Mouse (Mus musculus) ovary, adult 18-20 months (tissue): ENCODE measurements around the gene Car6.

Experiments used
- DNase-seq: peaks from one replicate; pipeline ENCODE4 v3.0.0; 2022; ENCODE audit warnings: low spot score, mixed read lengths

Car6 gene

DNA sequence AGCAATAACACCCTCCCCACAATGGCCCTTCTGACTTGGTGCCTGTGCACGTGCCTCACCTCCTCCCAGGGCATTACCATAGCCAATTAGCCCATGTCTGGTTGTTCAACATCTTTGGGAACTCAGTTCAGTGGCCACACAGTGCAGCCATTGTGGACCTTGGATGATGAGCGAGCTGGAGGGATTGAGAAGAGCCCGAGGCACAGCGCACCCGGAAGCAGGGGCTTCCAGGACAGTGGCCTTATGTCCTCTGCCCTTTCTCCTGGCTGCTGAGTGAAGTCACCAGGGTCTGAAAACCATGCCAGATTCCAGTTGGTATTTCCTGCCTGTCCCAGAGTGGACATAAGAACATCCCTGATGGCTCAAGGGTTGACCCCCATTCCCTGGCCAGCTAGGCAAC lies at the start of gene Car6:
TSS of gene Car6 (minus strand) at position 101 of the 400 bp plus-strand sequence.
- DNase-seq, result no peak

DNA sequence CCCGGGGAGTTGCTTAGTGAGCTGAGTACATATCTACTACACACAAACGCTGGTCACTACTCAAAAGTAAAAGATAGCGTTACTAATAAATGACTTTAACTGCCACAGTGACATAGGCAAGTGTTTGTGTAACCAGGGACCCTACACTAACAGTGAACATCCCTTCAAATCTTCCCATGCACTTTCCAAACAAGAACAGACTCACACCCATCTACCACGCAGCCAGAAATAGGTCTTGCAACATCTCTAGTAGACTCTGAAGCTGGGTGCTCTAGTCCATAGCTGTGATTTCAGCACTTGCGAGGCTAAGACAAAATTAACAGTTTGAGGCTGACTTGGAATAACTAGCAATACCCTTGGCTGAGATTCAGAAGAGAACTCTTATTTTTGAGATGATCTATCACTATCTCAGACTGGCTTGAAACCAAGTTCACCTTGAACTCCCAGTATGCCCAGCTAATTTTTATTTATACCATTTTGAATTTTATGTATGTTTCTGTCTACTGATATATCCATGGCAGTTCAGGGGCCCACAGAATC lies 48.7 kb upstream of the Car6 start:
- no peak for DNase-seq

DNA sequence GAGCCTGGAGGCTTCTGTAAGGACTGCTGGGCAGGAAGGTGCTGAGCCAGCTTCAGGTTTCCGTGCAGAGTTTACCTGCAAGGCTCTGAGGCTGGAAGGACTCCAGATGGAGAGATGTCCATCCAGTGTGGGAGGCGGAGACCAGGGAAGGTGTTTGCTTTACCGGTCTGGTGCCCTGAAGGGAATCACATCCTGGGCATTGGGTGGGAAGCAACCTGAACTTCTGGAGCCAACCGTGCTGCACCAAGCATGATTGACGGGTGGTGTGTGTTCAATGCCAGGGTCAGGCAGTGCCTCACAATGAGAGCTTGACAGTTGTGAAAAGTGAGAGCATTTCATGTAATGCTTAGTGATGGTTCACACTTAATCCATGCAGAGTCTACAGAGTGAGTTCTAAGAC lies 47.8 kb upstream of the Car6 start:
- no peak for DNase-seq

DNA sequence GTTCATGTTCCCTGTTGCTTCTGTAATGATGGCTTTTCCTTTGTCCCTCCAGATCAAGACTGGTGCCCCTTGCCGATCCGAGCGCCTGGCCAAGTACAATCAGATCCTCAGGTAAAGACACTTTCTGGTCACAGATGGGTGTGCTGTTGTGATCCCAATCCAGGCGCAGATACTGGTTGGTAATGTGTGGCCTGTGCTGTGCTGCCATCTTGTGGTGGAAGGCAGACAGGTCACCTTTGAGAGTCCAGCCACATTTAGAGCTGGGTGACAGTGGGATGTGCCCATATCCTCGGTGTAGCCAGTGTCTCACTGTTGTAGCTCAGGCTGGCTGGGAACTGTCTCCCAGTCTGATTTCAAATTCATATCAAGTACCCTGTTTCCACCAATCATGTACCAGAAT lies 46.9 kb upstream of the Car6 start:
- no peak for DNase-seq

DNA sequence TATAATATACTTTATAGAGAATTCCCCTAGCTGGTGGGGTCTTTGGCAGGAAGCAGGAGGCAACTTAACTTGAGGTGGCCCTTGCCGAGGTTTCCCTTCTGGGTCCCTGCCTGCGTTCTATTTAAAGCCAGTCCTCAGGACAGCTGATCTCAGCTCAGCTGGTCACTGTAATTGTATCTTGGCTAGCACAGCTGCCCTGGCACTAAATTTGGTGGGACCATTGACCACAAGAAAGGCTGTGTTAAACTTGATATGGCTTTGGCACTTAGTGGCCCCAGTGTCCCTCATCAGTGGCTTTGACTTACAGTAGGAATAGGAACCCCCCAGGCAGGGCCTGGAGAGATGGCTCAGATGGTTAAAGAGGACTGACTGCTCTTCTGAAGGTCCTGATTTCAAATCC lies 44.7 kb upstream of the Car6 start:
- DNase-seq, result no peak

DNA sequence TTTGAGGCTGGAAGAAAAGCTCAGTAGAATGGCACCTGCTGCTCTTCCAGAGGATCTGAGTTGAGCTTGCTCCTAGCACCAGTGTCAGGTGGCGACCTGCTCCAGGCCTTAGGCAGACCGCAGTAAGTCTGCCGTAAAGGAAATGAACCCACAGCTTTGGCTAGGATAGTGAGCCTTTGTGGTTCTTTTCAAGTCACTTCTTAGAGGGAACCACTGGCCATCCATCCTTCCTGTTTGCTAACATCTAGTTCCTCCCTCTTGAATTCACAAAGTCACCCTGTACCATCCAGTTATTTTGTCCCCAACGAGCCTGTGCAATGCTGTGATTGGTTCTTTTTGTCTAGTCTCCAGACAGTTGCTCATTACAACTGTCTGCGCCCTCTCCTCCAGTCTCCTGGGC lies 41.6 kb upstream of the Car6 start:
- no peak for DNase-seq

DNA sequence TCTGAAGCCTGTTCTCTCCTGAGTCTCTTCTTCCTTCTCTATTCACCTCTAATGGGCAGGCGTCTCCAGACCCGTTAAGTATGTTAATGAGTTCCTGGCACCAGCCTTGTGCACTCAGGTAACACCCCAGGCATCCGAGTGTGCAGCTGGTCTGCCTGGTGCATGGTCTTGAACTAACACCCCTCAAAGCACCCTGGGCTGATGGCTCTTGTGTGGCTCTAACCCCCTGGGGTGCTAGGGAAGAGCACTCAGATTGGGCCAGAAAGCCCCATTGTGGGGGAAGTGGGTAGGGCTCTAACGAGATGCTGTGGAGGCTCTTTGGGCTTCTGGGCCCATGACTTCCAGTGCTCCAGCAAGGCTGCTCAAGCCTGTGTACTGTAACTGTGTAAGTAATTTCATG lies 40.6 kb upstream of the Car6 start:
- DNase-seq, result no peak

DNA sequence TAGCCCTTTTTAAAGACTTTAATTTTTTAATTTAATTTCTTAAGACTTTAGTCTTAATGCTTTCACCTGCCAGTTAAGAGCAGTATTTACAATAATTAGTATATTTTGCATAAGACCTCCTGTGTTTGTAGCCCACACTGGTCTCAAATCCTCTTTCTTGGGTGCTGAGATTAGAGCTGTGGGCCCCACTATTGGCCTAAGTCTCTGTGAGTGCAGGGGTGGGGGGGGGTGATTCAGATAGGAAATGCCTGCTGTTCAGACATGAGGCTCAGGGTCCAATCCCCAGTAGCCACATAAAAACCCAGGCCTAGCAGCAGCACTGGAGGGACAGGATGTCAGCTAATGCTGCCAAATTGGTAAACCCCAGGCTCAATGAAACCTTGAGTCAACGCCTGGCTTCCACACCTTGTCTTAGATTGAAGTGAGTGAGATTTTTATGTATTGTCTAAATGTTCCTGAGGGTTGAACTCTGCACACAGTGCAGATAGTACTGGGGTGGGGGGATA lies 39.3 kb upstream of the Car6 start:
- DNase-seq, result no peak

DNA sequence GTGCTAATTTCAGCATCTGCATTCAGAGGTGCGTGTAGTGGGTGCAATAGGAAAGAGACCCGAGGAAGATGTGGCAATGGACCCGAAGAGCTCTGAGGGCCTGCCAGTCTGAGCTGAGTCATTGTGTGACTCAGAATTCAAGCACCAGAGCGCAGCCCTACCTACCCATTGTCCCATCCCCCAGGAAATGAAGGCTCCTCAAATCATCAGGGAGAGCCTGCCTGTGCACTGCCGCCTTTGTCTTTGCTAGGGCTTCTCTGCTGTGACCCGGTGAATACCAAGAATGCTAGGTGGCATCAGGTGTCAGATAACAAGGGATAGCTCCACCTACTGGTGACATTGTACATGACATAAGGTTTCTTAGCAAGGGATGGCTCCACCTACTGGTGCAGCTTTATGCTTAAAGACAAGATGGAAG lies 38.8 kb upstream of the Car6 start:
- peak; percentile 43 for DNase-seq

DNA sequence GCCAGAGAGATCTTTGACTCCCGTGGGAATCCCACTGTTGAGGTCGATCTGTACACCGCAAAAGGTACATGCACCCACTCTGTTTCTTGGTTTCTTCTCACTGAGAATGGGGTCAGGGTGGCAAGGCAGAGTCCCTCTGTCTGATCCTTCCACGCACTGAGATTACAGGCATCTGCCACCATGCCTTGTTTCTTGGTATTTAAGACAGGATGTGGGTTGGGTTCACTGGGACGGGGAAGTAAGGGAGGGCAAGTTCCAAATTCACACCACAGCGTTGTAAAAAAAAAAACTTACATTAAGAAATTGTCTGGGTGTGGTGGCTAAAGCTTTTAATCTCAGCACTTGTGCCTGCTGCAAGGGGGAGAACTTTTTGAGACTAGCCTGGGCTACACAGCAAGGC lies 38.4 kb upstream of the Car6 start:
- DNase-seq, result no peak

DNA sequence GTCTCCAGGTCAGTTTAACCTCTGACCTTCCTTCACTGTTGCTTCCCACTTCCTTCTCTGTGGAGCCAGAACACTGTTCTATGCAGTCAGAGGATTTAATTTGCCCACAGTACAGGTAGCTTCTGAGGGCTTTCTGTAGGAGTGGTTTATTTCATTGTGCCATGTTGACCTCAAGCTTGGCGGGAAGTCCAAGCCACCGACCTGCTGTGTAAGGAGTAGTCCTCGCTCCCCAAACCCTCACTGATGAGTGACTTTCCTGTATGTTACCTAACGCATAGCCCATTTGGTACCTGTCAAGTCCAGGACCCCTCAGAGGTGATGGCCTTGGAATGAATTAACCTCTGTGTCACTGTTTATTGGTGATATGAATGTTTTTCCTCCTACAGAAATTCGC lies 38.0 kb upstream of the Car6 start:
- no peak for DNase-seq

DNA sequence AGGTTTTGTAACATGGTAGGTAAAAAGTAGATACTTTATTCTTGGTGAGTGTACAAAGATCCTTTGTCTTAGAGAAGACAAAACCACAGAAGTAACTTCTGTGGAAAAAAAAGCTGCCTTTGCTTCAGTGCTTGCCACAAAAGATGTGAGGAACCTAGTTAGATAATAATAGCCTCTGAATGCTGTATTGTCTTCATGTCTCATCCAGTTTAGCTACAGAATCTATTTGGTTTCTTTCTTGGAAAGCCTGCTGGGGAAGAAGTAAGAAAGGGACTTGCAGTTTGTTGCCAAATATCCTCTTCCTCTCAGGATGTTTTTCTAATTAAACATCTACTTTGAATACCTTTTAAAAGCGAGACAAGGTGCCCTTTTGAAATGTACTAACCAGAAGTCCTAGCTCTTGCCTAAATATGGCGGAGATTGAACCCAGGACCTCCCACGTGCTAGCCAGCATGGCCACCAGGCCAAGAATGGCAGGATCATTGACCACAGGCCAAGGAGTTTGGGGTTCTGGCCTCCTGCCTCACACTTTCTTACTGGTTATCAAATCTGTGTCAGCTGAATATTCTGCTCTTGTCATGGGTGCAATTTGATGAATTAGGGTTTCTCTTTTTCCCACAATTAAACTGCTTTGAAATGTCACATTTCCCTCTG lies 37.4 kb upstream of the Car6 start:
- no peak for DNase-seq

DNA sequence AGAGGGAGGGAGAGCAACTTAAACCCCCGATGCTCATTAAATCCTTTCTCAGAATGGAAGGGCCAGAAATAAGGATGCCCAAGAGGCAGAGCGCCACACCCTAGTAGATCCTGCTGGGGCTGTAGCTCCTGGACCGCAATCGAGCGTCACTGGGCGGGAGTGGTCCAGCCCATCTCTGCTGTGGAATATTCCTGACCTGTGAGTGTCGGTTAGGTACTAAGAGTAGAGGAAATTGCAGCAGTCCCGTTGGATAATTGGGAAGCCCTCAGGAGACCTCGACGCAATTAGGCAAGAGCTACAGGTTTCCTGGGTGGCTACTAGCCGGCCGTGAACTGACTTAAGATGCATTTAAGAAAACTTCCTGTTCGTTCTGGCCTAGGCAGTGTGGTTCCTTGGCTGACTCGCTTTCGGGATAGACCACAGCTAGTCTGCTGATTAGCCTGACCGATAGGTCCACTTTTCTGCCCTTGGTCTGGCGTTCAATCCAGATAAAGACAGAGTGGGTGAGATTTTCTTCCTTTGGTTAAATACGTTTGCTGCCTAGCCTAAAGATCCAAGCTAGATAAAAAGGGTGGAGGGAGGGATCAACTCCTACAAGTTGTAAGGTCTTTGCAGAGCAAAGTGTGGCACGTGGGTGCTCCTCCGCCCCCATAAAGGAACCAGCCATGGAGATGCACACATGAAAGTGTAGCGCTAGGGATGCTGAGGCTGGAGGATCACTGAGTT lies 36.7 kb upstream of the Car6 start:
- DNase-seq, result no peak

DNA sequence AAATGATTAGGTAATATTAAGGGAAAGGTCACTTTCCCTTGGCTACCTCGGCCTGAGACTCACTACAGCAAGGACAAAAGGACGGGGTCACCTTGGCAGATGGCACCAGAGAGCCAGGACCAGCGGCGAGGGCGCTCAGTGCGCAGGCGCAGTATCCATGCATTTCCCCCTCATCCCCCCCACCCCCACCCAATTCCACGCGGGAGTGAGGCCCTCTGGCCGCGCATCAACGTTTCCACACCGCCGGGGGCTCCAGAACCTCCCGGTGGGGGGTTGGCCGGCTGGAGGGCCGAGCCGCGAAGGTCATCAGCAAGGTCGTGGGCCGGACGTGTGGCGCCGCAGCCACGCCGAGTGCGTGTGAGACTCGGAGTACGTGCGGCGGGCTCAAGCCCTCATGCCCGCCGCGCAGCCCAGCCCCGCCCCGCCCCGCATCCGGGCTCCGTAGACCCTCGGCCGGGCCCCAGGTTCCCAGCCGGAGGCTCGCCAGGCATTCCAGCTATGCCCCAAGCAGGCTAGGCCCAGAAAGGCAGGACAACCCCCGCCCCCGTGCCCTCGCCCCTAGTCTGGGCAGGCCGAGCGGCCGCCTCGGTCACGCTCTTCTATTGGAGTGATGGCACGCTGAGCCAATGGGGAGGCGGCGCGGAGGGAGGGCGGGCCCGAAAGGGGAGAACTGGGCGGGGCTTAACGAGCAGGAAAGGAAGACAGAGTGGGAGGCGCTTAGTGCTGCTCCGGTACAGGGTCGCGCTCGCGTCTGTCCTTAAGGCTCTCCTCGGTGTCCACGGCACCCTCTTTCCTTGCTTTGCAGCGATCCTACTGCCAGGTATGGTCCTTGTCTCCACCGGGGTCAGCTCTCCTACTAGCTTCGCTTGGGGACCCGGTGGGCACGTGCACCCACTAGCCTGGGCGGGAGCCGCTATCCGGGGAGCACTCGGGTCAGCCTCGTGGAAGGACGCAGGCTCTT lies 35.7 kb upstream of the Car6 start, which contains the start of gene Eno1:
TSS of gene Eno1 (plus strand) at position 201 of the 961 bp plus-strand sequence.
- DNase-seq, result peak; percentile 91

DNA sequence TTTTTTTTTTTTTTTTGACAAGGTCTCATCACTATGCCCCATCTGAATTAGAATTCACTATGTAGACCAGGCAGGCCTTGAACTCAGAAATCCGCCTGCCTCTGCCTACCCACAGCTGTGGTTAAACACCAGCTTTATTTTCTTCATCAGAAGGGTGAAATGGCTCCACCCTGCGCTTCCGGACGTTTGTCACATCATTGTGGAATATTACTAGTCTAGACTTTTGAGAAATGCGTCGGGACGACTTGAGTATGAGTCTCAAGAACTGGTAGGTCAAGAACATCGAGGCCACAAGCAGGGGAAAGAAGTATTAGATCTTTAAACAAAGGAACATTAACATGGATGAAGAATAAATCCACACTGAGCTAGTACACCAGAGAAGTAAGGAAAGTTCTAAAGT lies 34.9 kb upstream of the Car6 start:
- no peak for DNase-seq

DNA sequence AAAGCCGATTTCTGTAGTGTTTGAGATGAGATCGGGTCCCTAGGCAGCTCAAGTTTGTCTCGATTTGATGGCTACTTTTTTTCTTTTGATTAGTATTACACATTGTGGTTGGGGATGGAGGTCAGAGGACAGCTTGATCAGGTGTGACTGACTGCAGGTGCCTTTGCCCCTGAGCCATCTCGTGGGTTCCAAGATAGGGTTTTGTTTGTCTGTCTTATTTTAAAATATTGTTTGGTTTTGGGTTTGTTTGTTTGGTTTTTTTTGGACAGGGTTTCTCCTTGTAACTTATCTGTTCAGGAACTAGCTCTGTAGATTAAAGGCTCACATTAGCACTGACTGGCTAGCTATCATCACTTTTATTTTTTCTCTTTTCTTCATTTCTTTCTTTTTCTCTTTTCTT lies 34.5 kb upstream of the Car6 start:
- DNase-seq, result no peak

DNA sequence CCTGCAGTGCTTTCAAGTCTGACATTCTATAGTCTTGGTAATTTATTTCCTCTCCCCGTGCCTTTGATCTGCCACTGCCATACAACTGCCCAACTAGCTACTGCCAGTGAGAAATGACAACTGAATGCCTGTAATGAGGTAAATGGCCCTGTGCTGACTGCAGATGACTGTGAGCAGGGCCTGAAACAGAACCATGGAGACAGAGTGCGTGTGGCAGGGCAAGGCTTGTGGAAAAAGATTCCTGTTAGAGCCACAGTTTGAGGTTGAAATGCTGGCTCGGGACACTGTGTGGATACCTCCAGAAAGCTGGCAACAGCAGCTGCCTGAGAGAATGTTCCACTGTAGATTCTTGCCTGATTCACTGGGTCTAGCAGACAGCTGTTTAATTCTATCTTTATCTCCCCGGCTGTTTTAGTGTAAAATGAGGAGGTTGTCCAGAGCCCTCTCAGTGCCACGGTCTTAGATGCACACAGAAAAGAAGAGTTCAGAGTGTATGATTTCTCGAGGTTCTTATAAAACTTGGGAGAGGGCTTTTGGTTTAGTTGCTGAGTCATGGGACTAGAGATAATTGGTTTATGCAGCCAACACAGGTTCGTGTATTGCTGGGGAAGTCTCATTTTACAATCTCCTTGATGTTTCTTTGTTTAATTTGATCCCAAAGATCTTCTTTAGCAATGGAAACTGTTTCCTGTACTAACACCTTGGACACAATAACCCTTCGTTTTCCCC lies 33.6 kb upstream of the Car6 start:
- no peak for DNase-seq

DNA sequence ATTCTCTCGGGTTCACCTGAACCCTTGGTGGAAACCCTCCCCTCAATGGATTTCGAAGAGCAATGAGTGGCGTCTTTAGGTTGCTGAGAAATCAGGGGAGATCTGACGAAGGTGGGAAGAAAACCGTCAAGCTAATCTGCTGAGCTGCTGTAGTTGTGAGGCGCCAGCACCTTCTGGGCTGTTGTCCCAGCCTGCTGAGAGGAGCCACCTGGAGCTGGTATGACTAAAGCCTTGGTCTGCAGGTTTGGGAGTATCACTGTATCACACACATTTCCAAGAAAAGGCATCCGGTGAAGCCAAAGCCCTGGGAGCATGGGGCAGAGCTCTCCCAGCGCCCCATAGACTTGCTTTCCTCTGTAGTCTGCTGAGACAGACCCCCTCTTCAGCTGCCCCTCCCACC lies 30.7 kb upstream of the Car6 start:
- no peak for DNase-seq

DNA sequence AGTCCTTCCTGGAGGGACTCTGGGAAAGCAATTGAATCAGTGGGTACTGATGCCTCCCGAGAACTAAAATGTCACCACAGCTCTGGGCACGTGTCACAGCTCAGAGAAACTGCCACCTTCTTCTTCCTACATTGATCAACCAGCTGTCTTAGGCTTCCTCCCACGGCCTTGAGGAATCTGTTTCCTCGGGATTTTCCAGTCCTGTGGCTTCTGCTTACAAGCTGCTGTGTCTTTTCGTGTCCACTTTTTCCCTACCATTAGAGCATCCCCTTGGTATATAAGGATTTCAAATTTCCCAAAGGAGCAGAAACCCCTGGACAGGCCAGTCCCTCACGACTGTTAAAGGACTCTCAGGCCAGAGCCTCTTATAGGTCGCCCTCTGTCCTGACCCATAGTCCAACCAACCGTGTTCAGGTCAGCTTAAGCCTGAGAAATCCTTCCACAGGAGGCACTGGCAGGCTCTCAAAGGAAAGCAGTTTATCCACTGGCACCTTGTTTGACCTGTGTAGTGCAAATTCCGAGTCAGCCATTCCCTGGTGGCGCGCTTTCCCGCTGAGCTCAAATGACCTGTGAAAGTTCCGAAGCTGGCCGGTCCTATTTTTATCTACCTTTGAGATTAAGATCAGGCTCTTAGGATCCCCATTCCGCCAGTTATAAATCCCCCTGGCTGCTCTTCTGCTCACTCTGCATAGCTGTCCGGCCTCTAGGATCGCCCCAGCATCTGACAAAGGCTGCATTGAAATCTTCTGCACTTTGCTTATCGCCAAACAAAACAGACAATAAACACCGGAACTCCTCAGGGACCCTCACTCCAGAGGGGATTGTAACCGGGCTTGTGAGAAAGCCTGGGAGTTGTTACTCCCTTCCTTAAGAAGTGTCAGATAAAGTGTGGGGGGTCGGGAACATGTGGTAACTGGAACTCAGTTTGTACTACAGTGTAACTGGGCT lies 29.6 kb upstream of the Car6 start:
- no peak for DNase-seq

DNA sequence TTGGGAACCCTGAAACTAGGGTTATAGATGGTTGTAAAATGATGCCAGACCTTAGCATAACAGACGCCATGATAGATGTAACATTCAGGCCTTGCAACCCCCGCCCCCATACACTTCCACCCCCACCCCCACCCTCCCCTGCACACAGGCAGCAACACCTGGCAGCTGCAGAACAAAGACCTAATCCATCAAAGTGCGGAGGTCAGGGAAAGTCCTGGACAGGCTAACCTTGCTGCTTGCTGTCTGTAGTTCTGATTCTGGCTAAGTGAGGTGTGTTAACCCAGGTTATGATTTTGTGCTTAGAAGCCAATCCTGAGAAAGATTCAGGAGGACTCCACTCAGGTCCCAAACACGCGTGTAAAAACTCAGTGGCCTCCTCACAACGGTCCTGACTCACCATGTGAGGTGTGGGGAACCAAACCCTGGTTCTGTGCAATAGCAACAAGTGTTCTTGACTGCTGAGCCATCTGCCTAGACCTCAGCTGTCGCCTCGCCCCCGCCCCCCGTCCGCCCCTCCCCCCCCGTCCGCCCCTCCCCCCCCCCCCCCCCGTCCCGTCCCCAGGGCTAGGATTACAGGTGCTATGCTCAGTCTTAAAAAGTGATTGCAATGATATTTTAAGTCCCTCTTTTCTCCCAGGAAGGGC lies 28.7 kb upstream of the Car6 start:
- no peak for DNase-seq
